10 mouse cellular contexts compared by ENCODE assay signal in the genomic region with DNA sequence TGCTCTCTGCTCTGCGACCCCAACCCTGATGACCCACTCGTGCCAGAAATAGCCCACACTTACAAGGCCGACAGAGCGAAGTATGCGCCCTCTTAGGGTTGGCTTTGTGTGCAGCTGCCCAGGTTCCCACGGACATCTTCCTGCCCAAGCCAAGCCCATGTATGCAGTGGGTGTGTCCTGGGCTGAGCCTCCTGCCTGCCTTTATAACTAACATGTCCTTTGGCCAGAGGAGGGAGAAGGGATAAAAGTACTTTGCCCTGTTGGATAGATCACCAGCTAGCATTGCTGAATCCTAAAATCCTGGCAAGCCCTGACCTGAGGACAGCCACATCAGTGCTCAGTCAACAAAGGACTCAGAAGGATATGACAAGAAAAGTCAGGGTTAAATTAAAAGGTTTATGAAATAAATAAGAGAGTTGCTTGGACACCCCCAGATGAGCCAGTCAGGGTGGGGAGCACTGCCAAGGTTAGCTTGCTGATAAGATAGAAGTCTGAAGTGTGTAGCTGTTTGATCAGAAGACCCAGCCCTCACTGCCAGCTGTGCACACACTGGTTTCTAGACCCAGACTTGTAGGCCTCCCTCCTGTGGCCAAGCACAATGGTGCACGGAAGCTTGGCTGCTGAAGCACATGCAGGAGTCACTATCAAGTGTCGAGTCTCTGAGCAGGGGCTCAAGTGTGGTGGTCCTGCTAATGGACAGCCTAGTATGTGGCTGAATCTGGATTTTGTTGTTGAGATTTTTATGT. TPM values are rescaled to one million over a fixed set of nuclear protein-coding genes. Genes with fewer than 3 reads are reported as not detected.
DNase-seq lines count a peak whose midpoint lies in the region; ATAC-seq and TF ChIP-seq lines count a peak whose summit lies in the region.
"Had no signal": no experiment of that assay in that cellular context is flagged by ENCODE, and none has a peak within 500 bp of the region (broad histone marks: within the 10 kb centered on the region; RNA-seq: fewer than 3 reads in every experiment).

No protein-coding gene starts in this region.

- TF ChIP-seq CTCF in lung, adult 2 months (IDR thresholded peaks at IDR 0.05; ENCODE audit: insufficient read depth, low read length): peak; percentile 10; the same call in 1 of the 2 replicates

- H3K4me1 ChIP-seq in lung, adult 2 months (ENCODE audit: control insufficient read depth, insufficient read depth, low read length): no peaks in the 10 kb centered on the region
- no peaks in the 10 kb centered on the region for H3K4me1 ChIP-seq in forebrain, embryonic 11.5 days (replicated peaks; ENCODE audit: control insufficient read depth, insufficient read depth, low read length)

- H3K27me3 ChIP-seq in forebrain, embryonic 11.5 days (ENCODE audit: control insufficient read depth, insufficient read depth, low read length): no peaks in the 10 kb centered on the region
- H3K27me3 ChIP-seq: heart, embryonic 15.5 days had no signal

- peaks cover 3% of the 10 kb centered on the region; the same call in 1 of the 2 replicates for H3K36me3 ChIP-seq in forebrain, embryonic 11.5 days (ENCODE audit: control insufficient read depth, insufficient read depth, low read length)
- H3K36me3 ChIP-seq: heart, embryonic 15.5 days had no signal

- no peak for TF ChIP-seq POLR2A in lung, adult 2 months (IDR thresholded peaks at IDR 0.05; ENCODE audit: borderline replicate concordance, extremely low read depth, low read depth, low read length)

- no peaks in the 10 kb centered on the region for H3K9me3 ChIP-seq in forebrain, embryonic 11.5 days (ENCODE audit: control insufficient read depth, low read length)
- H3K9me3 ChIP-seq: heart, embryonic 15.5 days had no signal

- H3K27ac ChIP-seq in forebrain, embryonic 11.5 days (ENCODE audit: low read depth, low read length): no peak overlapping the region
- H3K27ac ChIP-seq: heart, embryonic 15.5 days had no signal

- WGBS in lung, adult 2 months: 51% methylated on average over 8 of the region's 8 CpGs
- 82% methylated on average over 8 of the region's 8 CpGs for WGBS in forebrain, embryonic 11.5 days

- no peak for DNase-seq in lung, adult 2 months
- DNase-seq in lung, adult 18-20 months: no peak
- peak; percentile 59 for DNase-seq in R1 (ENCODE audit: low read depth, low spot score)
- DNase-seq in forebrain, embryonic 11.5 days (ENCODE audit: low spot score): no peak
- DNase-seq: adrenal gland, postnatal 10 days; left cerebral cortex, postnatal 4 days had no signal

- peak; percentile 68 for ATAC-seq in erythroid progenitor cell, adult 5-6 weeks (replicated peaks; ENCODE audit: low FRiP score, poor library complexity, severe bottlenecking)
- ATAC-seq in megakaryocyte progenitor cell, adult 5-6 weeks (replicated peaks; ENCODE audit: poor library complexity): peak; percentile 89
- ATAC-seq in frontal cortex, adult (ENCODE audit: low TSS enrichment): no peak
- no peak for ATAC-seq in forebrain, embryonic 11.5 days (replicated peaks; ENCODE audit: low FRiP score)

- H3K9ac ChIP-seq in forebrain, embryonic 11.5 days (ENCODE audit: low read length): no peak overlapping the region
- H3K9ac ChIP-seq: heart, embryonic 15.5 days had no signal

- H3K4me2 ChIP-seq in forebrain, embryonic 11.5 days (ENCODE audit: low read depth, low read length, severe bottlenecking): no peak overlapping the region
- H3K4me2 ChIP-seq: heart, embryonic 15.5 days had no signal

- no peak overlapping the region for H3K4me3 ChIP-seq in lung, adult 2 months (replicated peaks; ENCODE audit: extremely low read depth, low read depth, low read length)
- H3K4me3 ChIP-seq in forebrain, embryonic 11.5 days (ENCODE audit: low read depth, low read length): no peak overlapping the region
- H3K4me3 ChIP-seq: heart, embryonic 15.5 days had no signal

RNA-seq across cellular contexts. Expression of a gene that starts 5.9 kb away (rescaled TPM):
- polyA plus RNA-seq in lung, adult 2 months (2012; rRNA removed): 69.8 and 91.4 TPM in 2 replicates
- 19.5 and 23.9 TPM in 2 replicates for total RNA-seq in erythroid progenitor cell, adult 5-6 weeks (2015; ENCODE audit: low replicate concordance)
- 23.1 and 26.2 TPM in 2 replicates for total RNA-seq in erythroid progenitor cell, adult 5-6 weeks (2017; ENCODE audit: low replicate concordance)
- 43.9 and 44.5 TPM in 2 replicates for total RNA-seq in megakaryocyte progenitor cell, adult 5-6 weeks (2015)
- 85.9 and 92.9 TPM in 2 replicates for total RNA-seq in megakaryocyte progenitor cell, adult 5-6 weeks (2017)
- polyA plus RNA-seq in forebrain, embryonic 11.5 days (2014; fragmentation: Nextera tagmentation; extraction: Ambion mirVana): 152 and 157 TPM in 2 replicates

RNA-seq across cellular contexts. Expression of a gene that starts 20.2 kb away (rescaled TPM):
- polyA plus RNA-seq in lung, adult 2 months (2012; rRNA removed): 21.5 and 21.9 TPM in 2 replicates
- 5.4 TPM in 2 replicates for total RNA-seq in erythroid progenitor cell, adult 5-6 weeks (2015; ENCODE audit: low replicate concordance)
- 4.9 and 15.3 TPM in 2 replicates for total RNA-seq in erythroid progenitor cell, adult 5-6 weeks (2017; ENCODE audit: low replicate concordance)
- 4.1 and 4.5 TPM in 2 replicates for total RNA-seq in megakaryocyte progenitor cell, adult 5-6 weeks (2015)
- total RNA-seq in megakaryocyte progenitor cell, adult 5-6 weeks (2017): 7.0 and 7.1 TPM in 2 replicates
- 19.1 and 20.1 TPM in 2 replicates for polyA plus RNA-seq in forebrain, embryonic 11.5 days (2014; fragmentation: Nextera tagmentation; extraction: Ambion mirVana)

RNA-seq across cellular contexts. Expression of a gene that starts 21.2 kb away (rescaled TPM):
- polyA plus RNA-seq in lung, adult 2 months (2012; rRNA removed): 14.4 and 79.5 TPM in 2 replicates
- not detected in 2 replicates for total RNA-seq in erythroid progenitor cell, adult 5-6 weeks (2015; ENCODE audit: low replicate concordance)
- not detected in 2 replicates for total RNA-seq in erythroid progenitor cell, adult 5-6 weeks (2017; ENCODE audit: low replicate concordance)
- not detected in 2 replicates for total RNA-seq in megakaryocyte progenitor cell, adult 5-6 weeks (2015)
- not detected in 2 replicates for total RNA-seq in megakaryocyte progenitor cell, adult 5-6 weeks (2017)
- polyA plus RNA-seq in forebrain, embryonic 11.5 days (2014; fragmentation: Nextera tagmentation; extraction: Ambion mirVana): 5.3 and 6.5 TPM in 2 replicates

RNA-seq across cellular contexts. Expression of a gene that starts 55.4 kb away (rescaled TPM):
- 28.1 and 34.2 TPM in 2 replicates for polyA plus RNA-seq in lung, adult 2 months (2012; rRNA removed)
- 2.5 and 11.2 TPM in 2 replicates for total RNA-seq in erythroid progenitor cell, adult 5-6 weeks (2015; ENCODE audit: low replicate concordance)
- 1.3 and 10.4 TPM in 2 replicates for total RNA-seq in erythroid progenitor cell, adult 5-6 weeks (2017; ENCODE audit: low replicate concordance)
- total RNA-seq in megakaryocyte progenitor cell, adult 5-6 weeks (2015): 2.1 and 3.3 TPM in 2 replicates
- 1.3 and 1.4 TPM in 2 replicates for total RNA-seq in megakaryocyte progenitor cell, adult 5-6 weeks (2017)
- polyA plus RNA-seq in forebrain, embryonic 11.5 days (2014; fragmentation: Nextera tagmentation; extraction: Ambion mirVana): 8.8 and 8.9 TPM in 2 replicates

Comparison
In these comparisons a context has a peak if more than half of its experiments do, and no peak if none do; other contexts are left out.
1. ATAC-seq: peak in erythroid progenitor cell, adult 5-6 weeks (single experiment) and megakaryocyte progenitor cell, adult 5-6 weeks (single experiment); none in frontal cortex, adult (single experiment) and forebrain, embryonic 11.5 days (single experiment).